Mouse (Mus musculus) megakaryocyte, adult 5-6 weeks (primary cell): ENCODE data around the gene Zzef1. TPM values are rescaled to one million over a fixed set of nuclear protein-coding genes. Genes with fewer than 3 reads are reported as not detected.
"Not testable (repeated sequence)": the region's sequence is repeated elsewhere in the genome, so short reads cannot be mapped to it uniquely, and the experiment has no call there.

Experiments used
- ATAC-seq: 2 replicates; pipeline ENCODE4 v1.8.0; 2016; ENCODE audit warnings: mild to moderate bottlenecking, inconsistent platforms; ENCODE audit not compliant: poor library complexity, severe bottlenecking
- total RNA-seq, 2 experiments: library from RNA; stranded (forward) in 1 of 2; stranded (reverse) in 1 of 2; fragments of 153-499, 151-499 nt in 1 of 2; fragments of 221-1000, 200-1000 nt in 1 of 2; gene quantifications; 2 replicates each; pipeline versions ENCODE4 v1.2.3 to v1.2.4; 2015 to 2017

Gene Zzef1
- total RNA-seq (2015) (26.9 and 27.1 TPM in 2 replicates), total RNA-seq (2017) (32.1 and 43.5 TPM in 2 replicates)

GRCm38 (mm10) chr11:72795455-72796295 is at the start of gene Zzef1, which contains the start of gene Cyb5d2:
Zzef1 (plus strand) TSS chr11:72796226.
Cyb5d2 (minus strand) TSS chr11:72796142.
- peak; percentile 98 for ATAC-seq

- 0 out of 2 replicates have a peak, but pooled peaks have one; percentile 27 for ATAC-seq
Measured at GRCm38 (mm10) chr11:72751956-72752355, 44.1 kb upstream of the Zzef1 start.

GRCm38 (mm10) chr11:72758316-72758715 is 37.7 kb upstream of the Zzef1 start:
- no peak for ATAC-seq

- no peak for ATAC-seq
Measured at GRCm38 (mm10) chr11:72759581-72759980, 36.4 kb upstream of the Zzef1 start.

GRCm38 (mm10) chr11:72760781-72761180 is 35.2 kb upstream of the Zzef1 start:
- ATAC-seq, result no peak

GRCm38 (mm10) chr11:72764270-72764669 is 31.8 kb upstream of the Zzef1 start:
- ATAC-seq, result no peak

- ATAC-seq, result no peak
Measured at GRCm38 (mm10) chr11:72767716-72768115, 28.3 kb upstream of the Zzef1 start.

GRCm38 (mm10) chr11:72769061-72769460 is 27.0 kb upstream of the Zzef1 start:
- ATAC-seq, result no peak

- no peak for ATAC-seq
Measured at GRCm38 (mm10) chr11:72770324-72770723, 25.7 kb upstream of the Zzef1 start.

GRCm38 (mm10) chr11:72770816-72771215 is 25.2 kb upstream of the Zzef1 start:
- ATAC-seq, result no peak

- no peak for ATAC-seq
Measured at GRCm38 (mm10) chr11:72771461-72771860, 24.6 kb upstream of the Zzef1 start.

GRCm38 (mm10) chr11:72772611-72773010 is 23.4 kb upstream of the Zzef1 start:
- not testable (repeated sequence) for ATAC-seq

GRCm38 (mm10) chr11:72778957-72779356 is 17.1 kb upstream of the Zzef1 start:
- no peak for ATAC-seq

- ATAC-seq, result peak; percentile 97
Measured at GRCm38 (mm10) chr11:72782103-72782502, 13.9 kb upstream of the Zzef1 start.

- peak; percentile 78 for ATAC-seq
Measured at GRCm38 (mm10) chr11:72782503-72782902, 13.5 kb upstream of the Zzef1 start.

- no peak for ATAC-seq
Measured at GRCm38 (mm10) chr11:72792033-72792432, 4.0 kb upstream of the Zzef1 start.

GRCm38 (mm10) chr11:72795149-72795454 is 924 bp upstream of the Zzef1 start:
- ATAC-seq, result 0 out of 2 replicates have a peak, but pooled peaks have one; percentile 1

GRCm38 (mm10) chr11:72796296-72796687 is 266 bp downstream of the Zzef1 start:
- ATAC-seq, result peak; percentile 11; the same call in 1 of the 2 replicates

- ATAC-seq, result no peak
Measured at GRCm38 (mm10) chr11:72796773-72797338, 830 bp downstream of the Zzef1 start.

GRCm38 (mm10) chr11:72798112-72798511 is 2.1 kb downstream of the Zzef1 start:
- no peak for ATAC-seq

GRCm38 (mm10) chr11:72801182-72801581 is 5.2 kb downstream of the Zzef1 start:
- ATAC-seq, result no peak

- ATAC-seq, result no peak
Measured at GRCm38 (mm10) chr11:72803038-72803437, 7.0 kb downstream of the Zzef1 start.
